Mouse (Mus musculus) left cerebral cortex, postnatal 4 days (tissue): ENCODE data around the gene Igfbp7. TPM values are rescaled to one million over a fixed set of nuclear protein-coding genes. Genes with fewer than 3 reads are reported as not detected.

Experiments used
- DNase-seq: peaks from one replicate; pipeline ENCODE4 v3.0.0-alpha.2; 2022
- intact Hi-C: fragments of 180-260 bp; cut with DNase I; formaldehyde crosslinking; loops from one replicate; pipeline ENCODE4 v1.15.1; 2025
- total RNA-seq, 2 experiments: library from RNA; stranded (reverse); gene quantifications; 2 replicates each; pipeline ENCODE4 v1.2.3; 2021

The Igfbp7 gene
- total RNA-seq, 2 experiments from 2014 or later, result 35.5 to 40.3 TPM

DNA sequence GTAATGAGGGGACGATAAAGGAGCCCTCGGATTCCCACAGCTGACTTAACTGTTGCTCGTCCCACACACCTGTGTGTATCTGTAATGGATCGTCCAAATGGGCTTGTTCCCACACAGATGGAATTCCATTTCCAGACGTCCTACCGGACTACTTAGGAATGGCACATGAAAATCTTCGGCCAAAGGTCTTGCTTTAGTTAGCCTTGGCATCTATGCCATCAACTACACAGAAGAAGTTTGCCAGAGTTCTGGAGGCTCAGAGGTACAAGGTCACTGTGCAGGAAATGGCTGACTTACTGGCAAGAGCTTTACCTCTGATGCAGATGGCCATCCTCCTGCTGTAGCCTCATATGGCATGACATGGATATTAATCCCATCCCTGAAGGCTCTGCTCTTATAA lies 26.6 kb downstream of the Igfbp7 start:
- no peak for DNase-seq
- intact Hi-C loops, result no loop called here

DNA sequence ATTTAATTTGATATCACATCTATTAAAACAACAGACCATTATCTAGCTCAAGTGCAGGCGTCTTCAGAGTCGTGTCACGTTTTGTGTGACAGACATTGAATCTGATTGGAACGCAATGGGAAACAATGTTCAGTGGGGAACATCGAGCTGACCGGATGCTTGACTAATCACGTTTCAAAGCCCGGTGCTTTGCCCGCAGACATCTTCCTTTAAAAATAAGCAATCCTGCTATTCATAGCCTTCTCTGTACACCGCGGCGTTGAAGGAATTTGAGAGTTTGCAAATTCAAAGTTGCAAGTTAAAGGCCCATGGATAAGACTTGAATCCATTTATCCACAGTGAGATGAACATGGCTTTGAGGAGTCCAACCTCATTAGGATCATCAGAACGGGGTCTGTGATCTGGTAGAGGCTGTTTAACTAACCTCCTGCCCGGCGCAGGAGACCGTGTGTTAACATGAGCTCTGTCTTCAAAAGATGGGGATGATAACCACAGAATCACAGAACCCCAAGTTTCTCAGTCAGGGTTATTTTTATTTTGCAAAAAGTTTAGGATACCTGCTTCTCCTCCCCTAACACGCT lies 27.4 kb downstream of the Igfbp7 start:
- intact Hi-C loops, result no loop called here
- DNase-seq, result no peak

DNA sequence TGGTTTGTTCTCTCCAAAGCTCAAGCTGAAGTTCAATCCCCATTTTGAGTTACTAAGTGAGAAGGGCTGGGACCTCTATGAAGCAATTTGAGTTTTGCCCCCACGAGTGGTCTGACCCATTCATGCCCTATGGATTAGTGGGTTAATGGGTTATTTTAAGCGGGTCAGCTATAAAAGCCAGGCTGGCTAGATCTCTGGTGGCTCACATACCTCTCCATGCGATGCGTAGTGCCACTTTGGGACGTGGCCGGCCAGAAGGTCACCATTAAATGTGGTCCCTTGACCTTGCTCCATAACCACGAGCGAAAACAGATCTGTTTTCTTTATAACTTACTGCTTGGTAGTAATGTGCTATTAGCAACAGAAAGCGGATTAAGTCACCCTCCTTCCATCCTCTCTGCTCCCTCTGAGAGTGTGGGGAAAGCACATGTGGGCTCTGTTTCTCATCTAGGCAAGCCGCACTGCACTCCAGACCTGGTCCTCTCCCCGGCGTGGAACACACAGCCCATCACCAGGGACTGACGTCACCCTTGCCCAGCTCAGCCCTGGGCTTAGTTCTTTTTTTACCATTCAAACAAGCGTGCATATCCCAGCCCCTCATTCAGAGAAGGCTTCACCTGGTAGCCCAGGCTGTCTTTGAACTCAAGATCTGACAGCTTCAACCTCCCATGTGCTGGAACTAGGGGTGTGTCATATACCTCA lies 28.3 kb downstream of the Igfbp7 start:
- intact Hi-C loops, result no loop called here
- DNase-seq, result no peak

DNA sequence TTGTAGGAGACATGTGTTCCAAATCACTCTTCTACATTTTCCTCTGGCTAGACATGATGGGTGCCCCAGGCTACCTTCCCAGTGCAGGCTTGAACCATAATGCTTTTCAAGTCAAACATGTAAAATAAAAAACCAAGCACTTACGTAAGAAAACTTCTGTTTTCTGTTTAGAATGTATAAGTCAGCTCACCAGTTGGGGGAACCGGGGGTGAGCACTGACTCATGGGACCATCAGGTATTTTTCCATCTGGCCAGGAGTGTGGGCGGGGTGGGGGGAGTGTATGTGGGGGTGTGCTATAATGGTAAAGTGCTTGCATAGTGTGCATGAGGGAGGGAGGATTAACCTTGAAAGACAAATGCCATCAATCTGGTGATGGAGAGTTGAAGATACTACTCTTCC lies 29.8 kb downstream of the Igfbp7 start:
- no peak for DNase-seq
- intact Hi-C loops, result no loop called here

DNA sequence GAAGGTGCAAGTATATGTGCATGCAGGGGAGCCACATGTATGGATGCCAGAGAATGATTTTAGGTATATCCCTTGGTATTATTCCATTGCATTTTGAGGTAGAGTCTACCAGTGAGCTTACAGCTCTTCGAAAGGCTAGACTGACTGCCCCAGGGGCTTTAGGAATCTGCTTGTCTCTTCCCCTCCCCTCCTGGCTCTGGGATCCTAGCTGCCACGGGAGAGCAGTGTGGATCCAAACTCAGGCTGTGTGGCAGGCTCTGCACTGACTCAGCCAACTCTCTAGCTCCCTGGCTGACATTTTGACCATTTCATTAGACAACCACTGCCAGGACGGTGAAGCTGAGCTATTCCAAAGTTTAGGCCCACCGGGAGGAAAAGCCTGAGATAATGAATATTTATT lies 32.3 kb downstream of the Igfbp7 start:
- intact Hi-C loops, result no loop called here
- no peak for DNase-seq

DNA sequence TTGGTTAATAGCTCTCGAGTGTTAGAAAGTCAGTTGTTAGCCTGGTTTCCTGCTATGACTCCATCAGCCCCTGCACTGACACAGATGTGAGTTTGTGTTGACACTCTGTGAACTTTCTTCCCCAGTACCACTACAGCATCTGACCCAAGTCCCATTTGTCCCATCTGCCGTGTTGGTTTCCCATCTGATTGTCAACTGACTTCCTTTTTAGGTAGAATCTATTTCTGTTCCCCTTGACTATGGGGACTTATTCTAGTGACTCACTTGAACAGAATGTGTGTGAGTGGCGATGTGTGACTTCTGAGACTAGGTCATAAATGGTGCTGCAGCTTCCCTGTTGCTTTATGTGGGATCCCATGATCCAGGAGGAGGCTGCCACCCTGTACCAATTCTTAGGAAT lies 32.9 kb downstream of the Igfbp7 start:
- intact Hi-C loops, result no loop called here
- DNase-seq, result no peak

- DNase-seq, result no peak
- intact Hi-C loops, result no loop called here
Measured at GRCm38 (mm10) chr5:77372778-77373177, 35.1 kb downstream of the Igfbp7 start.

GRCm38 (mm10) chr5:77372242-77372641 lies 35.6 kb downstream of the Igfbp7 start:
- no peak for DNase-seq
- intact Hi-C loops, result no loop called here

- intact Hi-C loops, result no loop called here
- DNase-seq, result no peak
Measured at GRCm38 (mm10) chr5:77370378-77370892, 37.4 kb downstream of the Igfbp7 start.

- no peak for DNase-seq
- intact Hi-C loops, result no loop called here
Measured at GRCm38 (mm10) chr5:77369394-77369793, 38.4 kb downstream of the Igfbp7 start.

DNA sequence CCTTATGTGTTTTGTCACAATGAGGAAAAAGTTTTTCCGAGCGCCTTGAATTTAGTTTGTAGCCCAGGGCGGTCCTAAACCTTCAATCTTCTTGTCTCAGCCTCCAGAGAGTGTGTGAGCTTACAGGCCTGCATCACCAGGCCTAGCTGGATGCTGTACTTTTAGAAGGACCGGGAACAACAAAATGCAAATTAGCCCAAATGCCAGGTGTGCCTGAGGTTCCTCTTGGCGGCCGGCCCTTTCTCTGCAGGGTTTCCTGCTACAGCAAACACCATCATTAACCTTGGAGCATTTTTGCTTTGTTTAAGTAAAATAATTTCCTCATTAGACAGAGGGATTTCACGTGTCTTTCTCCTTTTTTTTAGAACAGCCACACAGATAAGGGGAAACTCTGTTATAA lies 39.6 kb downstream of the Igfbp7 start:
- no peak for DNase-seq
- intact Hi-C loops, result no loop called here

GRCm38 (mm10) chr5:77367682-77368081 lies 40.2 kb downstream of the Igfbp7 start:
- intact Hi-C loops, result no loop called here
- no peak for DNase-seq

DNA sequence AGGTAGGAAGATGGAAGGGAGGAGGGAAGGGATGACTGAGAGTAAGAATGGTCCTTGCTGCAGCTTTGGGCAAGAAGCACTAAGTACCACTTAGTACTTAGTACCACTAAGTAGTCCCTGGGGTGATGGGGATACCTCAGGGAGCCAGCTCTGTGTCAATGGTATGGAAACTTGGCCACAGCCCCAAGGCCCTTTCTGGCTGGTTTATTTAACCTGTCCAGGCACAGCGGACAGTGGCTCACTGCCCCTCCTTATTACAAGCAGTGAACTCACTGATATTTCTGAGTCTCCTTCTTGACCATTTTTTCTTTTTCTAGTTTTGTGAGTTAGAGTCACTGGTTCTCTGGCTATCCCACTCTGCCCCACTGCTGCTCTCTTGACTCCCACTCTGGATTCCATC lies 40.7 kb downstream of the Igfbp7 start:
- no peak for DNase-seq
- intact Hi-C loops, result no loop called here

GRCm38 (mm10) chr5:77366313-77366712 lies 41.5 kb downstream of the Igfbp7 start:
- no peak for DNase-seq
- intact Hi-C loops, result no loop called here

- intact Hi-C loops, result no loop called here
- DNase-seq, result no peak
Measured at GRCm38 (mm10) chr5:77364443-77365038, 43.3 kb downstream of the Igfbp7 start.

DNA sequence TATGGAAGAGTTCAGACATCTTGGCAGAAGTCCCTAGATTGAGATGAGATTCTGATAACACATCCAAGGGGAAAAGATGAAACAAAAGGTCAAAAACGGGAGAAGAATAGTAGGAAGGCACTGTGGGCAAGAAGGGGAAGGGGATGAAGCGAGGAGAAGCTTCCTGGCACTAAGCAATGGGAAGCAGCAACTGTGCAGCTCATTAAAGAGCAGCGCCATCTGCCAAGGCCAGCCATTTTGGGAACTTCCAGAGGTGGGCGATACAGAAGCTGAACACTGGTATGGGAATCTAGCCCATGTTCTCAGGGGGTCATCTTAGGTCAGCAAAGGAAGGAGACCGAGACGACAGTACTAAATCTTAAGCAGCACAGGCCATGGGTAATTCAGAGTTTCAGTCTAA lies 44.2 kb downstream of the Igfbp7 start:
- intact Hi-C loops, result no loop called here

DNA sequence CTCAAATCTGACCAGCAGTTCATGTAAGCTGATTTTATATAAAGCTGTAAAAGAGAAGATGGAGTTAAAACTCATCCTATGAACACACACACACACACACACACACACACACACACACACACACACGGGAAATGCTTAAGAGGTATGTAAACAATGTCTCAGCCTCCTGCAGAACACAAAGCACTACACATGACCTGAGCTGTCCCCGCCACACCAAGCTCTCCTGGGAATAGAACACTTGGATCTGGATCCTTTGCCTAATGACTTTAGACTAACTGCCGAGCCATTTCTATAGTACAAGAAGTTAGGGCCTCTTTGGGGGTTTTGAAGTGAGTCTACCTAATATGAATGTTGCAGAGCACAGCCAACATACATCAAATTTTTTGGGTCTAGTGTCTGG lies 45.7 kb downstream of the Igfbp7 start:
- intact Hi-C loops, result no loop called here
- DNase-seq, result no peak

More for the DNA sequence above, 44.2 kb downstream of the Igfbp7 start:
- DNase-seq, result no peak

- DNase-seq, result no peak
- intact Hi-C loops, result no loop called here
Measured at GRCm38 (mm10) chr5:77361006-77361405, 46.8 kb downstream of the Igfbp7 start.

- no peak for DNase-seq
- intact Hi-C loops, result no loop called here
Measured at GRCm38 (mm10) chr5:77359971-77360370, 47.9 kb downstream of the Igfbp7 start.

GRCm38 (mm10) chr5:77358347-77358746 lies 49.5 kb downstream of the Igfbp7 start:
- DNase-seq, result no peak
- intact Hi-C loops, result no loop called here

- intact Hi-C loops, result no loop called here
- no peak for DNase-seq
Measured at GRCm38 (mm10) chr5:77357405-77358149, 50.3 kb downstream of the Igfbp7 start.
